Mouse (Mus musculus) CD4-positive, CD25-positive, alpha-beta regulatory T cell, adult 2 months (primary cell): ENCODE results near the gene Prrc2b.

Experiments used
- DNase-seq: peaks from one replicate; pipeline ENCODE4 v3.0.0-alpha.2; 2012; ENCODE audit warnings: low read depth, low spot score

Gene Prrc2b

DNA sequence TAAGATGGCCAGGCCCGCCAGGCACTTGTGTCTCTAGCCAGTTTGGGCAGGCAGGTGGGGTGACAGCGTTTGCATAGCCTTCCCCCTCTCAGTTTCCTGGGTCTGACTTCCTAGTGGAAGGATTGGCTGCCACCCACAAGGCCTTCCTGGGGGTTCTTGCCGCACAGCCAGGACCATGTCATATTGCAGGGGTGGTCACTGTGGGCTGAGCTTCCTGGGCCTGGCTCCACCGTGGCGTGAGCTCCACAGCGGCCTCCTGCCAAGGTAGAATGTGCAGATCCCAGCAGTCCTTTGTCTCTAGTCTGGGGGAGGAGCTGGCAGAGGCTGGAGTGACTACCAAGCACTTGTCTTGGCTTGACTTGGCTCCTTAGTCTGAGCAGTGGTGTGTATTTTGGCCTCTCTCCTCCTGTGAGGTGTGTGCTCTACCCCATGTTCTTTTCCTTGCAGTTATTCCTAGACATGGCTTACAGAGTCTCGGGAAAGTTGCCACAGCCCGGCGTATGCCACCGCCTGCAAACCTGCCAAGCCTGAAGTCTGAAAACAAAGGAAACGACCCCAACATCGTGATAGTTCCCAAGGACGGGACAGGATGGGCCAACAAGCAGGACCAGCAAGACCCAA lies 31.9 kb downstream of the Prrc2b start:
- DNase-seq = no peak

DNA sequence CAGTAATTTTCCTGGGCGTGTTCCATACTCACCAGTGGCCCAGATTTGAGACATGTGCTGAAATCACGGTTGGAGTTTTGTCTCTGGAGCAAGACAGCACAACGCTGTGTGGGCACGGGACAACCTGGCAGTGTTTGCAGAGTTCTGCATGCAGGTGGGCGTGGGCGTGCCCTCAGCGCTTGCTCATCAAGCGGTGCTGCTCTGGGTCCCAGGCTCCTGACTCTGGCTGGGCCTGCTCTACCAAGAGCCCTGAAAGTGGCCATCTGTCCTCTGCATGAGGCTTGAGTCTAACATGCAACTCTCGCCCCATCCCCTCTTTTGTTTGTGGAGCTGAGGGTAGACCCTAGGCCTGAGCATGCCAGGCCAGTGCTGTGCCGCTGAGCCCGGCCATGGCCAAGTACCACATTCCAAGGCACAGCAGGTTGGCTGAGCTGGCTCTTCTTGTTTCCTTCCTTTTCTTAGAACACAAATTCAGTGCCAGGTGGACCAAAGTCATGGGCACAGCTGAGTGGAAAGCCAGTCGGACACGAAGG lies 36.2 kb downstream of the Prrc2b start:
- DNase-seq = no peak

DNA sequence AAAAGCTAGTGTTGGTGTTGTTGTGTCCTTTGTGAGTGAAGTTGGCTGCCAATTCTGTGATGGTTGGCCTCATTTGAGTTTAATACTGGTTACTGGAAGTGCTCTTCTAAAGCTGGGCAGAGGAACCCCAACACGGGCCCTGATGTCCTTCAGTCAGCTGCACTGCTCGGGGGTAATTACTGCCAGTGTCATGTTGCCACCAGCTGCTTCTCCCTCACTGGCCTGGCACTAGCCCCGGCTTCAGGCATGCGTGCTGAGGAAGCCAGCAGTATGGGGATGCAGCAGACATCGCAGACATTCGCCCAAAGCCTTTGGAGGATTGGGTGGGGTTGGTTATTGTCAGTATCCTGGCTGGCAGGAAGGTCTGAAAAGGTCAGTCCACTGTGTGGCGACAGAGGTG lies 36.8 kb downstream of the Prrc2b start:
- DNase-seq = no peak

DNA sequence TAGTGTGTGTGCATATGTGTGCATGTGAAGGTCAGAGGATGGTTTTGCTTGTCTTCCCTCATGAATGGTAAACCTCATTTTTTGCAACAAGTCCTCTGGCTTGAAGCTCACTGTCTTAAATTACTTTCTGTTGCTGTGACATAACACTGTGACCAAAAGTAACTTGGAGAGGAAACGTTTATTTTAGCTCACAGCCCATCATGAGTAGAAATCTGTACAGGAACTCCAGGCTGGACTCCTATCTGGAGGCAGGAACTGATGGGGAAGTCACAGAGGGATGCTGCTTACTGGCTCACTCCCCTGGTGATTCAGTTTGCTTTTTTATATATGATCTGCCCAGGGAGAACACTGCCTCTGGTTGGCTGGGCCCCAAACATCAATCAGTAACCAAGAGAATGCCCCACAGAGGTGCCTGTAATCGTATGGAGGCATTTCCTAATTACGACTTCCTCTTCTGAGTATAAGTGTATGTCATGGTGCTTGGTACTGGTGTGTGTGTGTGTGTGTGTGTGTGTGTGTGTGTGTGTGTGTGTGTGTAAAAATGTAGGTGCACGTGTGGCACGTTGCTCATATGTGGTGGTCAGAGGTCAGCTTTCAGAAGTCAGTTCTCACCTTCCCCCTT lies 38.3 kb downstream of the Prrc2b start:
- DNase-seq = no peak

DNA sequence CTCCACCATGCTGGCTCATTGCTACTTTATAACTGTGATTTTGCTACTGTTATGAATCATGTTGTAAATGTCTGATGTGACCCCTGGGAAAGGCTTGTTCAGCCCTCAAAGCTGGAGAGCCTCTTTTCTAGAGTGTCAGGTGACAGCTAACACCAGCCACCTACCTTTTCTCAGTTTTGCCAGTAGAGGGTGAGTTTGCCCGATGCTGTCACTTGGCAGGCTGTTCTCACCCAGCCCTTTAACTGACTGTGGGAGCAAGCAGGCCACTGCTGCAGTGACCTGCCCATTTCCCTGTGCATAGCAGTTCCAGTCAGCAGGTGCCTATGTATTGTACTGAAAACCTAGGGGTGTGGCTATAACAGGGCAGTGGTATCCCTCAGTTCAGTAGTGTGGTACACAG lies 39.7 kb downstream of the Prrc2b start:
- DNase-seq = no peak

DNA sequence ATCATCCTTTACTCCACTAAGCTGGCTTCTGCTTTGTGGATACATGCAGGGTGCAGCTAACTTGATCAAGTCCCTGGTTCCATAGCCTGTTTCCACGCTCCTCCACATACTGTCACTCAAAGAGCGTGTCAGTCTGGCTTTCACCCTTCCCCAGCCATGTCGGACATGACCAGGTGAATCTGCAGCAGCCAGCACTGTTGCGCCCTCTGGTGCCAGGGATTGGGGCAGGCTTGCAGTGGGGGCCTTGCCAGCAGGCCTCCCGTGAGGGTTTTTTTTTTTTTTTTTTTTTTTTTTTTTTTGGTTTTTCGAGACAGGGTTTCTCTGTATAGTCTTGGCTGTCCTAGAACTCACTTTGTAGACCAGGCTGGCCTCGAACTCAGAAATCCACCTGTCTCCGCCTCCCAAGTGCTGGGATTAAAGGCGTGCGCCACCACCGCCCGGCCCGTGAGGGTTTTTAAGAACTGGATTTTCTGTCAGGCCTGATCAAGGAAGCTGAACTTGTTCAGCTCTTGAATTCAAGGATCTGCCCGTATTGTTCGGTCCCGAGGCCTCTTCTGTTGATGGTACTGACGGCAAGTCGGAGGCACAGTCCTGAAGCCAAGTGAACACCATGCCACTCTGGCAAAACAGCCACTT lies 41.1 kb downstream of the Prrc2b start:
- DNase-seq = peak; percentile 88

DNA sequence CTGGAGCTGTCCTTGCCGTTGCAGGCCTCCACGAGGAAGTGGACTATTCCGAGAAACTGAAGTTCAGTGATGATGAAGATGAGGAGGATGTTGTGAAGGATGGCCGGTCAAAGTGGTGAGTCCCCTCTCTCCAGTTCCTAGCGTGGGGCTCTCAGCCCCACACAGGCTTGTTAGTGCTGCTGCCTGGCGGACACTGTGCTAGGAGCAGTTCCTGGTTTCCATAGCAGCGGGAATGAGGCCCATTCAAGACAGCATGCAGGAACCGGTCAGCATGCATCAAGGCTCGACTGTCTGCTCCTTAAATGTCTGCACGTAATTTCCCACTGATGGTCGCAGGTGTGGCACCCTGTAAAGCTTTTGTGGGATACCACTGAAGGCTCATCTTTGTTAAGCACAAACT lies 48.1 kb downstream of the Prrc2b start:
- DNase-seq = no peak

DNA sequence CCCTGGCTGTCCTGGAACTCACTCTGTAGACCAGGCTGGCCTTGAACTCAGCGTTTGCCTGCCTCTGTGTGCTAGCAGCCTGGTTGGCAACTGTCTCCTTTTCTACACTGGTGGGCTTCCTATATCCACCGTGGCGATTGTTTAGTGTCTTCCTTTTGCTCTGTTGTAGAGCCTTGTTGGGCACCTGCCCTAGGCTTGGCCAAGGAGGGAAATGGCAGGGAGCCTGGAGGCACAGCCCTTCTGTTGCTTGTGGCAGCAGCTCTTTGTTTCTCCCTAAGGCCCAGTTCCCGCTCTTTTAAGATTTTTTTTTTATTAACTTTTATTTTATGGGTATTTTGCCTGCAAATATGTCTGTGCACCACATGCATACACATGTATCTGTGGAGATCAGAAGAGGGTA lies 49.2 kb downstream of the Prrc2b start:
- DNase-seq = no peak

DNA sequence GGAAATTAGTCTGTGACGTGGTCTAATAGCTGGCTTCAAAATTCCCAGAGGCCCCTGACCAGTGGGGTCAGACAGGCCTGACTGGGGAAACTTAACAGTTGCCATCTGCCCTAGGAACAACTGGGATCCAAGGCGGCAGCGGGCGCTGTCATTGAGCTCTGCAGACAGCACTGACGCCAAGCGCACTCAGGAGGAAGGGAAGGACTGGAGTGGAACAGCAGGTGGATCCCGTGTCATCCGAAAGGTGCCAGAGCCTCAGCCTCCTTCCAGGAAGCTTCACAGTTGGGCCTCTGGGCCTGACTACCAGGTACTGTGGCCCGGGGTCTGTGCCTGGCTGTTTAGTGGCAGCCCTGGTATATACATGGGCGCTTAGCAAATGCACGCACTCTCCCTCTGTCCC lies 49.8 kb downstream of the Prrc2b start:
- DNase-seq = no peak

DNA sequence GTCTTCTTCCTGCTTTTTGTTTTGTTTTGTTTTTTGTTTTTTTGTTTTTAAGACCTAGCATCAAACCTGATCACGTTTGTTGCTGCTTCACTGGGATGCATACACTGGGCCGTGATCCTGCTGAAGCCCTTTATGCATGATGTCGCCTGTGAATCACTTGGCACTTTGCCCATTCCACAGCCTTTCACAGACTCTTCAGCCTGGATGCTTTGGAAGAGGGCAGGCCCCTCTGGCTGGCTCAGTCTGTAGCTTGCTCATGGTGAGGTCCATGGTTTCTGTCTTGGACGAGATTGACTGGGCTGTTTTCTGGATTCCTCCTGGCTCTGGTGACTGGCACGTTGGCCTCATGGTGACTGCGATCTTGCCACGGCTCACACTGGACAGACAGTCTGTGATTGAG lies 50.6 kb downstream of the Prrc2b start:
- no peak for DNase-seq

DNA sequence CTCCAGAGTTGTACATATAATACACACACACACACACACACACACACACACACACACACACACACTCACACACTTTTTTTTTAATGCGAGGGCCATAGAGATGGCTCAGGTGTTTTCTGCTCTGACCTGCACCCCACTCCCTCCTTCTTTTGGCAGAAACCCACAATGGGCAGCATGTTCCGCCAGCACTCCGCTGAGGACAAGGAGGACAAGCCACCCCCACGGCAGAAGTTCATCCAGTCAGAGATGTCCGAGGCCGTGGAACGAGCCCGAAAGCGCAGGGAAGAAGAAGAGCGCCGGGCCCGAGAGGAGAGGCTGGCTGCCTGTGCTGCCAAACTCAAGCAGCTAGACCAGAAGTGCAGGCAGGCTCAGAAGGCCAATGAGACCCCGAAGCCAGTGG lies 53.0 kb downstream of the Prrc2b start:
- no peak for DNase-seq

DNA sequence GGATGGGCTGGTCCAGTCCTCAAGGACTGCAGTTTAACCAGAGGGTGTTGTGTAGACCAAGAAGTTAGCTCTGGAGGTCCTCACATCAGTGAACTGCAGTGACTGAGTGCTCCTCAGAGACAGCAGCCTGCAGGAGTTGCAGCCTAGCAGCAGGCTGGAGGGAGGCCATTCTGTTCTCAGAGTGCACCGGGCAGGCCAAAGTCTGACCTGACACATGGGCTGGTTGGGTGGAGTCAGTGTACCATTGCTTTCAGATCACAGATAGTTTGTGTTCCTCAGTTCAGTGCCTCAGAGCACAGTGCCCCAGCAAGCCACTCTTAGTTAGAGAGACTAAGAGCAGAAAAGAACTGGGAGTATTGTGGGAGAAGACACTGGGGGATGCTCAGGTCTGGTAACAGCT lies 56.8 kb downstream of the Prrc2b start:
- no peak for DNase-seq

DNA sequence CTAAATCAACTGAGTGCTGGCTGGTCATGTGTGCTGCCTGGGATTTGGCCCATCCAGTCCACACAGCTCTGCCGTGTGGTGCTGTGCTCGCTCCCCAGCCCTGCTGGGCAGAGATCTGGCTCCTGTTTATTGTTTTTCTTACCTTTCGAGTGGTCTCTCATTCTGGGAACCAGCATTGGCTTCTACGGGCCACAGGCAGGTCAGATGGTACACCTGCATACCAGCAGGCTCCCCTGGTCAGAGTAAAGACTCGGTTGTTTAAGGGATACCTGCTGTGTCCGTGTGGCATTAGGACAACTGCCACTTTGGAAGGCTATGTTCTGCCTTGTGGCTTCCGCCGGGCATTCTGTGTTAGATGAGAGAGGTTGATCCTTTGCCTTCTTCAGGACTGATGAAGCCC lies 60.8 kb downstream of the Prrc2b start:
- no peak for DNase-seq

DNA sequence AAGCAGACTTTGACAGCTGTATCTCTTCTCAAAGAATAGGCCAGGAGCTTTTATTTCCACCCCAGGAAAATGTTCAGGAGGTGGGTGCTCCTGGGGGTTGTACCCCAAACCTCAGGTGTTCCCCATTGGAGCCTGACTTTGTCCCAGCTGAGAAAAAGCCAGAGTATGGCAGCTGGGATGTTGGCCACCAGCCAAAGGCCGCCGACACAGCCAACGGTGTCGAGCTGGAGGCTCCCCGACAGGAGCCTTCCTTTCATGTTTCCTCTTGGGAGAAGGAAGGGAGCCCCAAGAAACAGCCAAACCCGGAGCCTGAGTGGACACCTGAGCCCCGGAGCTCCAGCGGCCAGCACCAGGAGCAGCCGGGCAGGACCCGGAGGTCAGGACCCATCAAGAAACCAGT lies 62.1 kb downstream of the Prrc2b start:
- no peak for DNase-seq

DNA sequence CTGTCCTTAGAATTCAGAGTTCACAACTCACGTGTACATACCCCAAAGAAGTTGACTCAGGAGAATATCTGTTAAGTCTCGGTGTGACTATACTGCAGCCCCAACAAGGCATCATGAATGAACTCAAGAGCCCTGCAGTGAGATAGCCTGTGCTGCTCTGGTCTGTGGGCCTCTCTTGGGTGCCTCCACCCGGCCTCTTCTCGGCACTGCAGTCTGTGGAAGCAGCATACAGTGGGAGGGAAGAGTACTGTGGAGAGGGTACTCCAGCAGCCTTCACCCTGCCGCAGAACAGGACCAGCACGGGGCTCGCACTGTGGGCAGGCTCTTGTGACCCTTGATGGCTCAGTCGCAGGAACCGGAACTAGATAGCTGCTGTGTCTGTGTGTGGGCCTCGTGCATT lies 64.7 kb downstream of the Prrc2b start:
- no peak for DNase-seq

DNA sequence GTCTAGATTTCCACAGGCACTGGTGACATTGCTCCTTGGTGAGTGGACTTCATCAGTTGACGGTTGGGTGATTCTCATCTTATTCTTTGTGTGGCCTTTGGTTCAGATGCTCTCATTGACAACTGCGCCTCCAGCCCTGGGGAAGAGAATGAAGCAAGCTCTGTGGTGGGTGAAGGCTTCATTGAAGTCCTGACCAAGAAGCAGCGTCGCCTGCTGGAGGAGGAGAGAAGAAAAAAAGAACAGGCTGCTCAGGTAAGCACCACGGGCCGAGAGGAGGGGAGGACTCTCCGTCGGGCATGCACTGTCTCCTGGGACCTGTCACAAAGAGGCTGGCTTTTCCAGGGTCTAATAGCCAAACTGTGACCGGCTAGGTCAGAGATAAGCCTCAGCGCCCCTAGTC lies 65.6 kb downstream of the Prrc2b start:
- no peak for DNase-seq

DNA sequence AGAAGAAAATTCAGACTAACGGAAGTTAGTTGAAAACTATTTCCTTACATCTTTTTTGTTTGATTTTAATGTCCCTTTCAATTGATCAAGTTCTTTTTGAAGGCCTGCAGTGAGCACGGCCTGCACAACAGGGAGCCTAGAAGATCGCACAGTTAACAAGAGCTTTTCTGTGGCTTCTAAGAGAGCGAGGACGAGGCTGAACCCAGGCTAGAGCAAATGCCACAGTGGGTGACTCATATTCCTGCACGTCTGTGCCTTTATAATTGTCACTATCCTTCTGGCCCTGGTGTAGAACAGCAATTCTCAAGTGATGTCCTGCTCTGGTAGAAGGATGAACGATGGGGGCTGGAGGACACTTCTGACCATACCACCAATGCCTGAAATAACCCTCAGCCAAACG lies 66.8 kb downstream of the Prrc2b start:
- DNase-seq = no peak

DNA sequence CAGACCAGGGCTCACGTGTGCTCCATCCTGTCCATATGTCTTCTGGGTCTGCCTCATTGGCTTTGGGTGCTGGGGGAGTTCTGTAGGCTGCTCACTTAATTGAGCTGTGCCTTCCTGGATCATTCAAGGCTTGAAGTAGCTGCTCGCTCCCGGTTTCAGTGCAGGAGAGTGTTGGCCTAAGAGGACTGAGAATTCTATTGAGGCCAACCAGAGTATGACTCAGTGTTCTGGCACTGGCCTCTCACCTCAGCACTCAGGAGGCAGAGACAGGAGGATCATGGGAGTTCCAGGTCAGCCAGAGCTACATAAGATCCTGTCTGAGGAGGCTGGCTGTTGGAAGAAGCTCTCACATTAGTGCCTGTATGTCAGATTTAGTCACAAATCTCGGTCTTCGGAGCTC lies 67.2 kb downstream of the Prrc2b start:
- no peak for DNase-seq

DNA sequence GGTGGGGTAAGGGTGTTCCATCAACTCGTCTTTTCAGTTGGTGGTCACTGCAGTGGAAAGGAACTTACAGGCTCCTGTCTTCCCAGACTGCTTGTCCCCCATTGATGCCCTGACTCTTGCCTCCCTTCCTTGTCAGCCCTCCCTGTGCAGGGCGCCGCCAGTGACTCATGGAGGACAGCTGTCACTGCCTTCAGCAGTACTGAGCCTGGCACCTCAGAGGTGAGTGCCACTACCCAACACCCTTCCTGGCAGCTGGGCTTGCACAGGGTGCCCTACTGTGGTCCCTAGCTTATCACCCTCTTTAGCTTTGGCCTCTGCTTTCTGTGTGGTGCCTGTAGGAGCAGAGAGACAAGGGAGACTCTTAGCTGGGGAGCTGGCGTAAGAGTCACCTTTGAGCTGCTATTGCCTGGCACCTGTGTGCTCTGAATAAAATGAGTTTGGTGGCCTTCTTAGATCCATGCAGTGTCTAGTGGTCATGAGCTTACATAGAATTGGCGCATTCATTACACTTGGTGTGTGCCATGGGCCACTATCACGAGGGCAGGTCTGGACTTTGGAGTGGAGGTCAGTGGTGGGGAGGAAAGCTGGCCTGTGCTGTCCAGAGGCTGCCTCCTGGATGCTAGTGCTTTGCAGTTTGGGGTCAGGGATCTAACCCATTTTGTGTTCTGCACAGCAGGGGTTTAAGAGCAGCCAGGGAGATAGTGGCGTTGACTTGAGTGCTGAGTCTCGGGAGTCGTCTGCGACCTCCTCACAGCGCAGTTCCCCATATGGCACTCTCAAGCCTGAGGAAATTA lies 67.9 kb downstream of the Prrc2b start:
- no peak for DNase-seq

DNA sequence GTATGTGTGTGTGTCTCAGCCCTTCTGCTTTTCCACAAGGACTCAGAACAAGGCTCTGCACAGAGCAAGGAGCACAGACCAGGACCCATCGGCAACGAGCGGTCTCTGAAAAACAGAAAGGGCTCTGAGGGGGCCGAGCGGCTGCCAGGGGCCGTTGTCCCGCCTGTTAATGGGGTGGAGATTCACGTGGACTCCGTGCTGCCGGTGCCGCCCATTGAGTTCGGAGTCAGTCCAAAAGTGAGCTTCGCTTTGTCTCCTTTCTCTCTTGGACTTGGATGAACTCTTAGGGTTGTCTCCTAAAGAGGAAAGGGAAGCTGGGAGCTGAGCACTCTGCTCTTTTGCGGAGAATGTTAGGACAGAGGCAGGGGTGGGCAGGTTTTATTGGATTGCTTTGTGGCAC lies 68.6 kb downstream of the Prrc2b start:
- DNase-seq = no peak

DNA sequence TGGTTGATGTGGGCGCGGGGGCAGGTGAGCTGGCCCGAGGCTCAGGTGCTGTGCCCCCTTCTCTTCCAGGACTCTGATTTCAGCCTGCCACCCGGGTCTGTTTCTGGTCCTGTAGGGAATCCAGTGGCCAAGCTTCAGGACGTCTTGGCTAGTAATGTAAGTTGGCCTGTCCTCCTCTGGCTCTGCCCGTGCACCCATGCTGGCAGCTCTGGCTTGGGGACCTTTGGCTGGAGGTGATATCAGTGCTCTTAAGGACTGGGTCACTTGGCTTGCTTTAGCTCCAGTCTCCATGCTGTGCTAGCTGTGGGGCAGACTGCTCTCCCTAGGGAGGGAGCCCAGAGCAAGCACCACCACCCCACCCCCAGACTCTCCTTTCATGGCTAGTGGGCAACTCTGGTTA lies 69.1 kb downstream of the Prrc2b start:
- no peak for DNase-seq

DNA sequence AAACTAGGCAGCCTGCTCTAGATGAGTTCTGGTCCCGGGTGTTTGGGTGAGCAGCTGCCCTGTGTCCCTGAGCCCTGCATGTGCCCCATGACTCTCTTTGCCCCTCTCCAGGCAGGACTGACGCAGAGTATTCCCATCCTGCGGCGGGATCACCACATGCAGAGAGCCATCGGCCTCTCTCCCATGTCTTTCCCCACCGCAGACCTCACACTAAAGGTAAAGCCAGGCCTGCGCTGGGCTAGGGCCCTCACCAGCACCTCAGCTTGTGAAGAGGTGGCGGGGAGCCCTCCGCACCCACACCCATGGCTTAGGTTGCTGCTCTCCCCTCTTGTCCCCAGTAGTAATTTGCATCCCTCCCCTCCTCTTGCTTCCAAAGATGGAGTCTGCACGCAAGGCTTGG lies 70.1 kb downstream of the Prrc2b start:
- DNase-seq = no peak
